ENCODE assay signal across 8 mouse cellular contexts in the genomic region with DNA sequence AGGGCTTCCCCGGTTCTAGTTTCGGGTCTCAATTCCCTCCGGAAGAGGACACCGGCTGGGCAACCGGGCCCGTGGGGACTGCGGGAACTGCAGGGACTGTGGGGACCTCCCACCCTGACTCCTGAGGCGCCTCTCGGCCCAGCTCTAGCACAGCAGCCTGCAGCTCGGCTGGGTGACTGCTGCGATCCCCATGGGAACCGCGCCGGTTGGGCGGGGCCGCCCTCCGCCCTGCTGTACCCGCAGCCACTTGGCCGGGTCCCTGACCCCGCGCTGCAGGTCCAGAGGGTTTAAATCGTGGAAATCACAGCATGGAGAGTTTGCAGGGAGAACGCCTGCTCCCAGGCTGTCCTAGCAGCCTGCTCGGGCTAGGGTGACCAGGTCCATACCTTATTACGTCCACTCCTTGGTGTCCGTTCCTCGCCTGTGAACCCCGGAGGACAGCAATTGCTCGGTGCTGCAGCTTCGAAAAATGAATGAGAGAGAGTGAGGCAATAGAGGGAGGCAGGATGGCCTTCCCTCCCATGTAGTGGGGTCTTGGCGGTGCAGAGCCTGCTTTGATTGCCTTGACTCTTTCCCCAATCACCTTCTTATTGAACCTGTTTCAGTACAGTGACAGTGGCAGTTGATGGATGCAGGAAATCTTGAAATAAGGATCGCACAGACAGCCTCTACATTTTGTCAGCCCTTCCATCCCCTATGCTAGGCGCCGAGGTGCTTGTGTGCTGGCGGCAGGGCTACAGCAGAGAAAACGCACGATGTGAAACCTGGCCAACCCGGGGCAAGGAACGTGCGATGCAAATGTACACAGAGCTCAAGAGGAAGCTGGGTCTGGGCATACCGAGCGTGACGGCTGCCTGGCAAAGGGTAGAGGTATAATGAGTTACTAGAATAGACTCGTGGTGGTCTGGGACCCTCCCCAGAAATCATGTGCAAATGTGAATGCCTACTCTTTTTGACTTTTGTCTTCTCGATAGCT. TPM values are rescaled to one million over a fixed set of nuclear protein-coding genes. Genes with fewer than 3 reads are reported as not detected.
DNase-seq lines count a peak whose midpoint lies in the region; ATAC-seq and TF ChIP-seq lines count a peak whose summit lies in the region.

A gene (minus strand): TSS at position 738 of the 976 bp plus-strand sequence.

- H3K4me3 ChIP-seq in lung, embryonic 15.5 days = peak within 1 kb of the TSS; percentile 49
- H3K4me3 ChIP-seq in olfactory bulb, adult 2 months (ENCODE audit: insufficient read depth, low read depth, low read length) = peak within 1 kb of the TSS; percentile 66

- TF ChIP-seq POLR2A in olfactory bulb, adult 2 months (IDR thresholded peaks at IDR 0.05; ENCODE audit: insufficient read depth, low read depth, low read length) = no peak

- no peak within 1 kb of the TSS for H3K27ac ChIP-seq in lung, embryonic 15.5 days
- peak within 1 kb of the TSS; percentile 31 for H3K27ac ChIP-seq in olfactory bulb, adult 2 months (ENCODE audit: insufficient read depth, low read depth, low read length)

- no peak for TF ChIP-seq CTCF in olfactory bulb, adult 2 months (IDR thresholded peaks at IDR 0.05; ENCODE audit: insufficient read depth, low read depth, low read length)

- H3K4me2 ChIP-seq in lung, embryonic 15.5 days = peak within 1 kb of the TSS; percentile 95

- H3K9me3 ChIP-seq in lung, embryonic 15.5 days = no peaks in the 10 kb centered on the region

- peaks cover 16% of the 10 kb centered on the region for H3K4me1 ChIP-seq in lung, embryonic 15.5 days
- H3K4me1 ChIP-seq in olfactory bulb, adult 2 months (ENCODE audit: control insufficient read depth, insufficient read depth, low read length) = peaks cover 7% of the 10 kb centered on the region; the same call in 1 of the 2 replicates

- H3K27me3 ChIP-seq in lung, embryonic 15.5 days = peaks cover 5% of the 10 kb centered on the region; the same call in 1 of the 2 replicates

- ATAC-seq in hematopoietic stem cell, adult 5-6 weeks (replicated peaks in 1 of 2; ENCODE audit: insufficient read depth in 1 of 2, low FRiP score in 2 of 2, low TSS enrichment in 1 of 2, low read depth in 1 of 2, poor library complexity in 2 of 2, severe bottlenecking in 2 of 2) = peak; percentile 90 to 91
- ATAC-seq in lung, embryonic 15.5 days (ENCODE audit: borderline replicate concordance, extremely low read depth, low FRiP score, low TSS enrichment) = peak; percentile 93

- 2% methylated on average over 45 of the region's 45 CpGs for WGBS in lung, embryonic 15.5 days
- WGBS in olfactory bulb, adult 2 months = 2% methylated on average over 45 of the region's 45 CpGs

- peak; percentile 72 for DNase-seq in Muller cell, postnatal 12 days (ENCODE audit: inconsistent ontology term)
- DNase-seq in cerebellum, adult 9-11 months = peak; percentile 78
- peak; percentile 42 to 65 for DNase-seq in frontal cortex, adult 2 months (ENCODE audit: extremely low spot score in 1 of 2, low spot score in 1 of 2)
- DNase-seq in layer of hippocampus, adult 9-11 months = peak; percentile 40
- peak; percentile 31 for DNase-seq in thymus, adult 18-20 months

- no peaks in the 10 kb centered on the region for H3K36me3 ChIP-seq in lung, embryonic 15.5 days

- H3K9ac ChIP-seq in lung, embryonic 15.5 days = peak within 1 kb of the TSS; percentile 42

RNA-seq across cellular contexts. Expression of the gene that starts here (rescaled TPM):
- polyA plus RNA-seq in frontal cortex, adult 2 months (2012; rRNA removed) = 9.6 and 11.4 TPM in 2 replicates
- 0.13 TPM in 1 of 2 replicates, not detected in the other for total RNA-seq in hematopoietic stem cell, adult 5-6 weeks (2017)
- polyA plus RNA-seq in lung, embryonic 15.5 days (2015; fragmentation: Nextera tagmentation; extraction: Ambion mirVana) = 1.4 and 1.6 TPM in 2 replicates
- polyA plus RNA-seq in olfactory bulb, adult 2 months (2012; ENCODE audit: insufficient read depth, insufficient read length, low replicate concordance, missing spikeins) = not detected in 2 replicates

Comparison
In these comparisons a context has a peak if more than half of its experiments do, and no peak if none do; other contexts are left out.
1. Peak in ATAC-seq in hematopoietic stem cell, adult 5-6 weeks; RNA of the gene not detected or under 1 TPM.